Mouse (Mus musculus): Measurements from ENCODE around the gene B3glct. TPM values are rescaled to one million over a fixed set of nuclear protein-coding genes. Genes with fewer than 3 reads are reported as not detected.

B3glct gene
- polyA plus RNA-seq, 1 experiment from 2014 or later: 15.3 TPM

GRCm38 (mm10) chr5:149658741-149659413, 19.2 kb upstream of the B3glct start:
- H3K4me1 ChIP-seq (replicated peaks; ENCODE audit: control insufficient read depth, insufficient read depth, low read length): no peaks in the 10 kb centered on the region
- DNase-seq (ENCODE audit: low spot score): no peak
- no peaks in the 10 kb centered on the region for H3K36me3 ChIP-seq (ENCODE audit: control insufficient read depth, insufficient read depth, low read length)
- H3K27ac ChIP-seq (ENCODE audit: low read depth, low read length): no peak overlapping the region
- H3K4me3 ChIP-seq (ENCODE audit: low read depth, low read length): no peak overlapping the region
- 70% methylated on average over 9 of the region's 9 CpGs for WGBS
- no peaks in the 10 kb centered on the region for H3K9me3 ChIP-seq (ENCODE audit: control insufficient read depth, low read length)
- no peak overlapping the region for H3K4me2 ChIP-seq (replicated peaks; ENCODE audit: low read depth, low read length)
- H3K27me3 ChIP-seq (ENCODE audit: control insufficient read depth, insufficient read depth, low read length): no peaks in the 10 kb centered on the region
- H3K9ac ChIP-seq (ENCODE audit: low read depth, low read length): no peak overlapping the region
- ATAC-seq (ENCODE audit: low FRiP score): no peak

- Histone ChIP-seq H3K36me3 (ENCODE audit: control insufficient read depth, insufficient read depth, low read length) (no peaks in the 10 kb centered on the region), H3K9me3 (ENCODE audit: control insufficient read depth, low read length) (no peaks in the 10 kb centered on the region), H3K27me3 (ENCODE audit: control insufficient read depth, insufficient read depth, low read length) (no peaks in the 10 kb centered on the region), H3K27ac (ENCODE audit: low read depth, low read length) (no peak overlapping the region), H3K4me2 (replicated peaks; ENCODE audit: low read depth, low read length) (no peak overlapping the region), H3K9ac (ENCODE audit: low read depth, low read length) (no peak overlapping the region), H3K4me3 (ENCODE audit: low read depth, low read length) (no peak overlapping the region), H3K4me1 (replicated peaks; ENCODE audit: control insufficient read depth, insufficient read depth, low read length) (no peaks in the 10 kb centered on the region)
- WGBS: 69% methylated on average over 9 of the region's 9 CpGs
- DNase-seq (ENCODE audit: low spot score) (no peak), ATAC-seq (ENCODE audit: low FRiP score) (no peak)
Observed at GRCm38 (mm10) chr5:149659414-149659780, 18.6 kb upstream of the B3glct start.

- H3K4me2 ChIP-seq (replicated peaks; ENCODE audit: low read depth, low read length): no peak overlapping the region
- no peaks in the 10 kb centered on the region for H3K4me1 ChIP-seq (replicated peaks; ENCODE audit: control insufficient read depth, insufficient read depth, low read length)
- H3K9ac ChIP-seq (ENCODE audit: low read depth, low read length): no peak overlapping the region
- DNase-seq (ENCODE audit: low spot score) (no peak), ATAC-seq (ENCODE audit: low FRiP score) (no peak)
- no peaks in the 10 kb centered on the region for H3K27me3 ChIP-seq (ENCODE audit: control insufficient read depth, insufficient read depth, low read length)
- H3K27ac ChIP-seq (ENCODE audit: low read depth, low read length): no peak overlapping the region
- H3K9me3 ChIP-seq (ENCODE audit: control insufficient read depth, low read length): no peaks in the 10 kb centered on the region
- no peaks in the 10 kb centered on the region for H3K36me3 ChIP-seq (ENCODE audit: control insufficient read depth, insufficient read depth, low read length)
- WGBS: 87% methylated on average over 6 of the region's 6 CpGs
- H3K4me3 ChIP-seq (ENCODE audit: low read depth, low read length): no peak overlapping the region
Observed at GRCm38 (mm10) chr5:149661428-149661827, 16.6 kb upstream of the B3glct start.

- Histone ChIP-seq H3K27ac (ENCODE audit: low read depth, low read length) (no peak overlapping the region), H3K27me3 (ENCODE audit: control insufficient read depth, insufficient read depth, low read length) (no peaks in the 10 kb centered on the region), H3K9ac (ENCODE audit: low read depth, low read length) (no peak overlapping the region), H3K4me2 (replicated peaks; ENCODE audit: low read depth, low read length) (no peak overlapping the region), H3K4me3 (ENCODE audit: low read depth, low read length) (no peak overlapping the region), H3K9me3 (ENCODE audit: control insufficient read depth, low read length) (no peaks in the 10 kb centered on the region), H3K4me1 (replicated peaks; ENCODE audit: control insufficient read depth, insufficient read depth, low read length) (no peaks in the 10 kb centered on the region), H3K36me3 (ENCODE audit: control insufficient read depth, insufficient read depth, low read length) (no peaks in the 10 kb centered on the region)
- DNase-seq (ENCODE audit: low spot score) (no peak), ATAC-seq (ENCODE audit: low FRiP score) (no peak)
- 92% methylated on average over 6 of the region's 6 CpGs for WGBS
Observed at GRCm38 (mm10) chr5:149662980-149663379, 15.1 kb upstream of the B3glct start.

GRCm38 (mm10) chr5:149663417-149663816, 14.6 kb upstream of the B3glct start:
- H3K4me2 ChIP-seq (replicated peaks; ENCODE audit: low read depth, low read length): no peak overlapping the region
- WGBS: 87% methylated on average over 5 of the region's 5 CpGs

GRCm38 (mm10) chr5:149677196-149677595, 834 bp upstream of the B3glct start:
- Histone ChIP-seq H3K36me3 (ENCODE audit: control insufficient read depth, insufficient read depth, low read length) (no peaks in the 10 kb centered on the region), H3K9me3 (ENCODE audit: control insufficient read depth, low read length) (no peaks in the 10 kb centered on the region), H3K4me1 (replicated peaks; ENCODE audit: control insufficient read depth, insufficient read depth, low read length) (peaks cover 8% of the 10 kb centered on the region), H3K27me3 (ENCODE audit: control insufficient read depth, insufficient read depth, low read length) (no peaks in the 10 kb centered on the region), H3K4me2 (replicated peaks; ENCODE audit: low read depth, low read length) (no peak overlapping the region), H3K27ac (ENCODE audit: low read depth, low read length) (no peak overlapping the region), H3K9ac (ENCODE audit: low read depth, low read length) (no peak overlapping the region), H3K4me3 (ENCODE audit: low read depth, low read length) (no peak overlapping the region)
- no peak for DNase-seq (ENCODE audit: low spot score)
- WGBS: 95% methylated on average over 3 of the region's 3 CpGs
- no peak for ATAC-seq (ENCODE audit: low FRiP score)

More at GRCm38 (mm10) chr5:149663417-149663816, 14.6 kb upstream of the B3glct start:
- H3K27me3 ChIP-seq (ENCODE audit: control insufficient read depth, insufficient read depth, low read length): no peaks in the 10 kb centered on the region
- ATAC-seq (ENCODE audit: low FRiP score): no peak
- no peak for DNase-seq (ENCODE audit: low spot score)
- H3K9ac ChIP-seq (ENCODE audit: low read depth, low read length): no peak overlapping the region
- no peaks in the 10 kb centered on the region for H3K36me3 ChIP-seq (ENCODE audit: control insufficient read depth, insufficient read depth, low read length)
- H3K4me3 ChIP-seq (ENCODE audit: low read depth, low read length): no peak overlapping the region
- no peaks in the 10 kb centered on the region for H3K9me3 ChIP-seq (ENCODE audit: control insufficient read depth, low read length)
- no peaks in the 10 kb centered on the region for H3K4me1 ChIP-seq (replicated peaks; ENCODE audit: control insufficient read depth, insufficient read depth, low read length)
- H3K27ac ChIP-seq (ENCODE audit: low read depth, low read length): no peak overlapping the region

GRCm38 (mm10) chr5:149678990-149679348, 939 bp downstream of the B3glct start:
- Histone ChIP-seq H3K4me3 (ENCODE audit: low read depth, low read length) (peak overlapping the region; percentile 62), H3K4me2 (replicated peaks; ENCODE audit: low read depth, low read length) (peak overlapping the region; percentile 87), H3K9ac (ENCODE audit: low read depth, low read length) (peak overlapping the region; percentile 78), H3K9me3 (ENCODE audit: control insufficient read depth, low read length) (no peaks in the 10 kb centered on the region), H3K36me3 (ENCODE audit: control insufficient read depth, insufficient read depth, low read length) (no peaks in the 10 kb centered on the region), H3K27me3 (ENCODE audit: control insufficient read depth, insufficient read depth, low read length) (no peaks in the 10 kb centered on the region), H3K4me1 (replicated peaks; ENCODE audit: control insufficient read depth, insufficient read depth, low read length) (peaks cover 8% of the 10 kb centered on the region), H3K27ac (ENCODE audit: low read depth, low read length) (no peak overlapping the region)
- WGBS: 0% methylated on average over 15 of the region's 15 CpGs
- DNase-seq (ENCODE audit: low spot score) (no peak), ATAC-seq (ENCODE audit: low FRiP score) (no peak; the same call in 1 of the 2 replicates)

GRCm38 (mm10) chr5:149679362-149679761, 1.3 kb downstream of the B3glct start:
- H3K4me2 ChIP-seq (replicated peaks; ENCODE audit: low read depth, low read length): peak overlapping the region; percentile 87
- no peaks in the 10 kb centered on the region for H3K27me3 ChIP-seq (ENCODE audit: control insufficient read depth, insufficient read depth, low read length)
- ATAC-seq (ENCODE audit: low FRiP score) (no peak), DNase-seq (ENCODE audit: low spot score) (peak; percentile 39)
- H3K27ac ChIP-seq (ENCODE audit: low read depth, low read length): no peak overlapping the region
- peaks cover 8% of the 10 kb centered on the region for H3K4me1 ChIP-seq (replicated peaks; ENCODE audit: control insufficient read depth, insufficient read depth, low read length)
- H3K9ac ChIP-seq (ENCODE audit: low read depth, low read length): peak overlapping the region; percentile 78
- no peaks in the 10 kb centered on the region for H3K9me3 ChIP-seq (ENCODE audit: control insufficient read depth, low read length)
- no peaks in the 10 kb centered on the region for H3K36me3 ChIP-seq (ENCODE audit: control insufficient read depth, insufficient read depth, low read length)
- 9% methylated on average over 12 of the region's 12 CpGs for WGBS
- peak overlapping the region; percentile 62 for H3K4me3 ChIP-seq (ENCODE audit: low read depth, low read length)

GRCm38 (mm10) chr5:149679886-149680285, 1.9 kb downstream of the B3glct start:
- DNase-seq (ENCODE audit: low spot score): no peak
- no peak overlapping the region for H3K4me2 ChIP-seq (replicated peaks; ENCODE audit: low read depth, low read length)

More at GRCm38 (mm10) chr5:149679886-149680285, 1.9 kb downstream of the B3glct start:
- Histone ChIP-seq H3K27me3 (ENCODE audit: control insufficient read depth, insufficient read depth, low read length) (no peaks in the 10 kb centered on the region), H3K4me3 (ENCODE audit: low read depth, low read length) (no peak overlapping the region), H3K9ac (ENCODE audit: low read depth, low read length) (no peak overlapping the region), H3K4me1 (replicated peaks; ENCODE audit: control insufficient read depth, insufficient read depth, low read length) (peaks cover 8% of the 10 kb centered on the region), H3K36me3 (ENCODE audit: control insufficient read depth, insufficient read depth, low read length) (no peaks in the 10 kb centered on the region), H3K9me3 (ENCODE audit: control insufficient read depth, low read length) (no peaks in the 10 kb centered on the region), H3K27ac (ENCODE audit: low read depth, low read length) (no peak overlapping the region)
- ATAC-seq (ENCODE audit: low FRiP score): no peak
- 79% methylated on average over 7 of the region's 7 CpGs for WGBS
